Mouse (Mus musculus) lung, adult 18-20 months (tissue): ENCODE data around the gene Rab33a.

Experiments
- DNase-seq, 2 experiments: peaks; one replicate each; pipeline ENCODE4 v3.0.0; 2022; ENCODE audit warnings: mixed read lengths in 2 of 2

Rab33a gene

GRCm38 (mm10) chrX:48518808-48519548 lies at the start of gene Rab33a:
Gene Rab33a, plus strand, starts transcription at chrX:48519285.
- DNase-seq, result no peak

- no peak for DNase-seq
These were observed 38.0 kb upstream of the Rab33a start for GRCm38 (mm10) chrX:48481095-48481494.

- DNase-seq, result no peak
These were observed 37.4 kb upstream of the Rab33a start for GRCm38 (mm10) chrX:48481687-48482086.

GRCm38 (mm10) chrX:48493763-48494162 lies 25.3 kb upstream of the Rab33a start:
- no peak for DNase-seq

- DNase-seq, result peak; percentile 95 to 96
These were observed 5.8 kb upstream of the Rab33a start, which contains the start of gene Aifm1 for GRCm38 (mm10) chrX:48513166-48513807. Gene Aifm1, minus strand, starts transcription at chrX:48513563.

GRCm38 (mm10) chrX:48513824-48514223 lies 5.3 kb upstream of the Rab33a start:
- no peak for DNase-seq

- DNase-seq, result no peak
These were observed 776 bp upstream of the Rab33a start for GRCm38 (mm10) chrX:48518211-48518807.

- DNase-seq, result no peak
These were observed 532 bp downstream of the Rab33a start for GRCm38 (mm10) chrX:48519549-48520085.

GRCm38 (mm10) chrX:48521651-48522050 lies 2.6 kb downstream of the Rab33a start:
- DNase-seq, result no peak

- DNase-seq, result no peak
These were observed 4.4 kb downstream of the Rab33a start for GRCm38 (mm10) chrX:48523512-48523911.

- DNase-seq, result no peak
These were observed 6.2 kb downstream of the Rab33a start for GRCm38 (mm10) chrX:48525332-48525731.

- DNase-seq, result no peak
These were observed 6.8 kb downstream of the Rab33a start for GRCm38 (mm10) chrX:48525866-48526265.

GRCm38 (mm10) chrX:48526435-48526834 lies 7.3 kb downstream of the Rab33a start:
- no peak for DNase-seq

GRCm38 (mm10) chrX:48532175-48532574 lies 13.1 kb downstream of the Rab33a start:
- DNase-seq, result peak; percentile 73 to 81
